Mouse (Mus musculus): Measurements from ENCODE around the gene Fam20a. TPM values are rescaled to one million over a fixed set of nuclear protein-coding genes. Genes with fewer than 3 reads are reported as not detected.

Gene Fam20a
- total and polyA plus RNA-seq, 3 experiments: not detected

DNA sequence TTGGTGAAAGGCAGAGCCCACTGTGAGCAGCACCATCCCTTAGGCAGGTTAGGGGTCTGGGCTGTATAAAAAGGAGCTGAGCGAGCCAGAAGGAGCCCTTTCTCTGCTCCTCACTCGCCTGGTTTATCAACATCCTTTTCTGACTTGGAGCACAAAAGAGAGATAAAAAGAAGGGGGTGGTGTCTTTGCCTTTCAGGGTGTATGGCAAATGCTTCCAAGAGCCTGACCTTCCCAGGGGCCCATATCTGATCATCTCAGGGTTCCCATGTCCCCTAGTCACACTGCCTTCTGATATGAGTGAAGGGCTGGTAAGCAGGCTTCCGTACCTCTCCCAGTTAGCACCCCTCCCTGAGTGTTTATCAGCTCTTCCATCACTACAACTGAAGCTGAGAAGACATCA is 94.0 kb downstream of the Fam20a start:
- Histone ChIP-seq H3K9ac (ENCODE audit: control insufficient read depth, low read depth, low read length, poor library complexity, severe bottlenecking) (no peak overlapping the region), H3K4me1 (ENCODE audit: control insufficient read depth in 1 of 2, insufficient read depth in 2 of 2, low read length in 2 of 2) (peaks cover 2 to 16% of the 10 kb centered on the region in 2 experiments; a peak in 2 of 4 replicates), H3K27ac (ENCODE audit: control insufficient read depth, low read depth, low read length) (no peak overlapping the region), H3K27me3 (ENCODE audit: control insufficient read depth in 1 of 2, insufficient read depth in 2 of 2, low read length in 2 of 2) (peaks cover 0 to 6% of the 10 kb centered on the region in 2 experiments; a peak in 3 of 4 replicates), H3K4me3 (ENCODE audit: control insufficient read depth in 1 of 2, insufficient read depth in 1 of 2, low read depth in 2 of 2, low read length in 2 of 2) (no peak overlapping the region), H3K79me2 (ENCODE audit: control insufficient read depth, insufficient read depth, low read length, poor library complexity) (no peaks in the 10 kb centered on the region), H3K36me3 (ENCODE audit: control insufficient read depth in 1 of 2, insufficient read depth in 2 of 2, low read length in 2 of 2) (peaks cover 0 to 13% of the 10 kb centered on the region in 2 experiments; a peak in 2 of 4 replicates), H3K9me3 (replicated peaks; ENCODE audit: insufficient read depth, low read length) (no peaks in the 10 kb centered on the region)
- TF ChIP-seq ZNF384 (IDR thresholded peaks at IDR 0.05; ENCODE audit: low read depth, low read length) (no peak), CHD1 (IDR thresholded peaks at IDR 0.05; ENCODE audit: low read depth, low read length) (no peak), GATA1 (IDR thresholded peaks at IDR 0.05; ENCODE audit: low read depth, low read length) (peak; percentile 67), MYC (IDR thresholded peaks at IDR 0.05; ENCODE audit: low read depth, low read length) (no peak), TCF12 (IDR thresholded peaks at IDR 0.05; ENCODE audit: low read depth, low read length) (peak; percentile 17; the same call in 1 of the 2 replicates), ETS1 (IDR thresholded peaks at IDR 0.05; ENCODE audit: low read depth, low read length) (0 out of 2 replicates have a peak, but pooled peaks have one; percentile 34), POLR2A (IDR thresholded peaks at IDR 0.05; ENCODE audit: control insufficient read depth in 1 of 2, insufficient read depth in 1 of 2, low read depth in 1 of 2, low read length in 2 of 2, poor library complexity in 1 of 2) (no peak)
- peak; percentile 59 for DNase-seq (ENCODE audit: low read depth, low spot score)

DNA sequence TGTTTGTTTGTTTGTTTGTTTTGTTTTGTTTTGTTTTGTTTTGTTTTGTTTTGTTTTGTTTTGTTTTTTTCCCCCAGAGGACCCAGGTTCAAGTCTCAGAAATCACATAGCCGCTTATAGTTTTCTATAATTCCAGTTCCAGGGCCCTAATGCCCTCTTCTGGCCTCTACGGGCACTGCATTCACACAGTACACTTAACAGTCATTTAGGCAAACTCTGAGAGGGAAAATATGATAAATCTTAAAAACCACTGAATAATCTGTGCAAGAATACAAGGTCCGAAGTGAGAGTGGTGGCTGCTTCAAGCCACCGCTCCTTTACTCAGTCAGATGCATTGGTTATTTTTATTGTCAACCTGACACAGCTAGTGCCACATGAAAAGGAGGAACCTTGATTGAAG is 94.4 kb downstream of the Fam20a start:
- Histone ChIP-seq H3K4me3 (ENCODE audit: control insufficient read depth in 1 of 2, insufficient read depth in 1 of 2, low read depth in 2 of 2, low read length in 2 of 2) (no peak overlapping the region), H3K79me2 (ENCODE audit: control insufficient read depth, insufficient read depth, low read length, poor library complexity) (no peaks in the 10 kb centered on the region), H3K4me1 (ENCODE audit: control insufficient read depth in 1 of 2, insufficient read depth in 2 of 2, low read length in 2 of 2) (peaks cover 2 to 18% of the 10 kb centered on the region in 2 experiments; a peak in 2 of 4 replicates), H3K27me3 (ENCODE audit: control insufficient read depth in 1 of 2, insufficient read depth in 2 of 2, low read length in 2 of 2) (peaks cover 0 to 6% of the 10 kb centered on the region in 2 experiments; a peak in 3 of 4 replicates), H3K9me3 (replicated peaks; ENCODE audit: insufficient read depth, low read length) (no peaks in the 10 kb centered on the region), H3K36me3 (ENCODE audit: control insufficient read depth in 1 of 2, insufficient read depth in 2 of 2, low read length in 2 of 2) (peaks cover 0 to 15% of the 10 kb centered on the region in 2 experiments; a peak in 2 of 4 replicates), H3K27ac (ENCODE audit: control insufficient read depth, low read depth, low read length) (no peak overlapping the region; the same call in 1 of the 2 replicates), H3K9ac (ENCODE audit: control insufficient read depth, low read depth, low read length, poor library complexity, severe bottlenecking) (no peak overlapping the region)
- peak; percentile 65 for DNase-seq (ENCODE audit: low read depth, low spot score)
- TF ChIP-seq ETS1 (IDR thresholded peaks at IDR 0.05; ENCODE audit: low read depth, low read length) (0 out of 2 replicates have a peak, but pooled peaks have one; percentile 16), SMC3 (IDR thresholded peaks at IDR 0.05; ENCODE audit: low read depth, low read length) (peak; percentile 64), E2F4 (IDR thresholded peaks at IDR 0.05; ENCODE audit: borderline replicate concordance, low read depth, low read length) (no peak), TCF12 (IDR thresholded peaks at IDR 0.05; ENCODE audit: low read depth, low read length) (no peak), RAD21 (IDR thresholded peaks at IDR 0.05; ENCODE audit: low read depth, low read length) (peak; percentile 68), ZC3H11A (IDR thresholded peaks at IDR 0.05; ENCODE audit: low read depth, low read length) (peak; percentile 64), MXI1 (IDR thresholded peaks at IDR 0.05; ENCODE audit: low read depth, low read length) (0 out of 2 replicates have a peak, but pooled peaks have one; percentile 14), RCOR1 (IDR thresholded peaks at IDR 0.05; ENCODE audit: low read depth, low read length) (peak; percentile 74; the same call in 1 of the 2 replicates), MYB (IDR thresholded peaks at IDR 0.05; ENCODE audit: low read depth, low read length) (no peak), MEF2A (IDR thresholded peaks at IDR 0.05; ENCODE audit: extremely low read depth, insufficient replicate concordance, low read depth, low read length, poor library complexity, severe bottlenecking) (no peak), CTCF (IDR thresholded peaks at IDR 0.05 in 2 of 3, conservative IDR thresholded peaks at IDR 0.05 in 1 of 3; ENCODE audit: control insufficient read depth in 1 of 3, insufficient read depth in 1 of 3, low read depth in 2 of 3, low read length in 3 of 3, poor library complexity in 1 of 3, severe bottlenecking in 1 of 3) (peak; percentile 54 to 78 (median 65)), EP300 (IDR thresholded peaks at IDR 0.05; ENCODE audit: low read depth in 1 of 2, low read length in 2 of 2) (peak in 1 of 2 experiments; percentile 27; a peak in 1 of 4 replicates), CHD1 (IDR thresholded peaks at IDR 0.05; ENCODE audit: low read depth, low read length) (0 out of 2 replicates have a peak, but pooled peaks have one; percentile 46), TAL1 (IDR thresholded peaks at IDR 0.05; ENCODE audit: low read length) (no peak), MAX (IDR thresholded peaks at IDR 0.05; ENCODE audit: low read length) (0 out of 2 replicates have a peak, but pooled peaks have one; percentile 26), TBP (IDR thresholded peaks at IDR 0.05; ENCODE audit: low read depth, low read length) (no peak)
